Mouse (Mus musculus): ENCODE results near the gene D10Wsu102e.

DNA sequence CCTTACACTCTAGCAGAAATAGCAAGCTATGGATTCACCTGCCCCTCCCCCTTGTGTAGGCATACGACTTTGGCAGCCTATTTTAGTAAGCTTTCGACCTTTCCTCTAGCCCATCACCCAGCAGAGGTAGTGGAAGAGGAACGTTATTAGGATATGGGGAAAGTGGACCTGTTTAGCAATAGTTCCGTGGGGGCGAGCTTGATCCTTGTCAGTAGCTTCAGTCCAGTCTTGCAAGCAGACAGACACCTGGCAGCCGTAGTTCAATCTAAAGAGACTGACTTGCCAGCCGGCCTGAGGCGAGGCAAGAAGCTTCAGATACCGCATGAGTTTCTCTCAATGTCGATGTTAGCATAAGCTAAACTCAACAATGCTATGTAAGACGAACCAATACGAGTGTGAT, 3.6 kb upstream of the D10Wsu102e start:
- TF ChIP-seq GATA1 (IDR thresholded peaks at IDR 0.05; ENCODE audit: borderline replicate concordance, low read length) (no peak), FLI1 (IDR thresholded peaks at IDR 0.05; ENCODE audit: low read length) (no peak)
